Mouse (Mus musculus) heart, postnatal 0 days (tissue): Measurements from ENCODE around the gene Mbd4. TPM values are rescaled to one million over a fixed set of nuclear protein-coding genes. Genes with fewer than 3 reads are reported as not detected.
A peak's percentile ranks its signal among the peaks of the same experiment; 100 is the strongest.

Source experiments
- ATAC-seq: fragments of 200-750 bp; cut with Nextera tagmentation; 2 replicates; pipeline ENCODE4 v1.8.0; 2017; ENCODE audit warnings: low read depth, moderate number of reproducible peaks, moderate library complexity; ENCODE audit not compliant: insufficient read depth
- DNase-seq: peaks from one replicate; pipeline ENCODE4 v3.0.0-alpha.2; 2016; ENCODE audit warnings: low spot score
- H3K27ac ChIP-seq: fragments of 300-500 bp; sonication (generic); 2 replicates; pipeline ENCODE4 v1.5.1; 2014; ENCODE audit warnings: low read depth, mild to moderate bottlenecking
- H3K27me3 ChIP-seq: fragments of 300-500 bp; sonication (generic); 2 replicates; pipeline ENCODE4 v1.6.1; 2014; ENCODE audit warnings: low read length, mixed read lengths; ENCODE audit not compliant: control insufficient read depth, insufficient read depth
- H3K36me3 ChIP-seq: fragments of 300-500 bp; sonication (generic); replicated peaks from 2 replicates; pipeline ENCODE4 v1.6.1; 2014; ENCODE audit warnings: low read length, mixed read lengths; ENCODE audit not compliant: control insufficient read depth, insufficient read depth
- H3K4me1 ChIP-seq: fragments of 300-500 bp; sonication (generic); 2 replicates; pipeline ENCODE4 v1.6.1; 2014; ENCODE audit warnings: antibody characterized with exemption; ENCODE audit not compliant: control insufficient read depth, insufficient read depth
- H3K4me2 ChIP-seq: fragments of 300-500 bp; sonication (generic); 2 replicates; pipeline ENCODE4 v1.6.1; 2014; ENCODE audit warnings: low read depth, mild to moderate bottlenecking, low read length, moderate library complexity
- H3K4me3 ChIP-seq: fragments of 300-500 bp; sonication (generic); 2 replicates; pipeline ENCODE4 v1.5.1; 2014; ENCODE audit warnings: low read depth, low read length
- H3K9ac ChIP-seq: fragments of 300-500 bp; sonication (generic); replicated peaks from 2 replicates; pipeline ENCODE4 v1.6.1; 2014; ENCODE audit warnings: low read depth, low read length, mixed read lengths
- H3K9me3 ChIP-seq: fragments of 300-500 bp; sonication (generic); replicated peaks from 2 replicates; pipeline ENCODE4 v1.6.1; 2016; ENCODE audit warnings: low read length; ENCODE audit not compliant: control insufficient read depth
- CTCF ChIP-seq: IDR thresholded peaks from 2 replicates; pipeline ENCODE4 v1.5.1; 2016; ENCODE audit warnings: antibody characterized with exemption, control low read depth, low read depth
- EP300 ChIP-seq: IDR thresholded peaks from 2 replicates; pipeline ENCODE4 v1.6.1; 2016; ENCODE audit warnings: antibody characterized with exemption, low read depth
- WGBS: fragments of 180-500 bp; shearing (Covaris S2); extraction: QIAGEN DNeasy Blood & Tissue Kit; methylation state at CpG from one replicate; pipeline ENCODE4 v1.1.7; 2014; 5-methylcytosine and 5-hydroxymethylcytosine counted together
- polyA plus RNA-seq: library from polyadenylated mRNA; unstranded; fragments of >200 nt; fragmentation: Nextera tagmentation; extraction: Ambion mirVana; gene quantifications from 2 replicates; pipeline ENCODE4 v1.2.1, GENCODE M21; 2015
- total RNA-seq: library from RNA; depleted of rRNA; stranded (reverse); fragments of >200 nt; gene quantifications from 2 replicates; pipeline ENCODE4 v1.2.3, GENCODE M21; 2014; ENCODE audit warnings: low replicate concordance

Mbd4 gene
- total and polyA plus RNA-seq, 2 experiments from 2014 or later: 1.5 to 3.4 TPM

- Histone ChIP-seq H3K9ac (peak overlapping the region; percentile 11), H3K4me2 (peak overlapping the region; percentile 69), H3K27ac (peak overlapping the region; percentile 73), H3K9me3 (no peaks in the 10 kb centered on the region), H3K4me1 (peaks cover 16% of the 10 kb centered on the region; the same call in 1 of the 2 replicates), H3K4me3 (peak overlapping the region; percentile 57), H3K27me3 (no peaks in the 10 kb centered on the region), H3K36me3 (peaks cover 8% of the 10 kb centered on the region; the same call in 1 of the 2 replicates)
- DNase-seq (no peak), ATAC-seq (no peak; the same call in 1 of the 2 replicates)
- 6% methylated on average over 20 of the region's 20 CpGs for WGBS
- no peak for TF ChIP-seq CTCF
- 0 out of 2 replicates have a peak, but pooled peaks have one; percentile 55 for TF ChIP-seq EP300
These were observed 603 bp downstream of the Mbd4 start for GRCm38 (mm10) chr6:115852446-115853090.

- Histone ChIP-seq H3K9ac (no peak overlapping the region), H3K4me1 (0 out of 2 replicates have a peak, but pooled peaks cover 9% of the 10 kb centered on the region), H3K36me3 (peaks cover 17% of the 10 kb centered on the region), H3K4me2 (no peak overlapping the region), H3K27me3 (no peaks in the 10 kb centered on the region), H3K27ac (no peak overlapping the region), H3K9me3 (no peaks in the 10 kb centered on the region), H3K4me3 (no peak overlapping the region)
- ATAC-seq: no peak
- TF ChIP-seq EP300 (no peak), CTCF (no peak)
- no peak for DNase-seq
- 82% methylated on average over 10 of the region's 10 CpGs for WGBS
These were observed 4.4 kb downstream of the Mbd4 start for GRCm38 (mm10) chr6:115848598-115849304.

GRCm38 (mm10) chr6:115846640-115847411, 6.3 kb downstream of the Mbd4 start:
- Histone ChIP-seq H3K4me2 (no peak overlapping the region), H3K27ac (no peak overlapping the region), H3K9ac (no peak overlapping the region), H3K9me3 (no peaks in the 10 kb centered on the region), H3K27me3 (no peaks in the 10 kb centered on the region), H3K4me3 (no peak overlapping the region), H3K4me1 (0 out of 2 replicates have a peak, but pooled peaks cover 2% of the 10 kb centered on the region), H3K36me3 (peaks cover 33% of the 10 kb centered on the region)
- TF ChIP-seq EP300: no peak
- TF ChIP-seq CTCF: peak; percentile 68
- DNase-seq (no peak), ATAC-seq (peak; percentile 41)
- 43% methylated on average over 5 of the region's 8 CpGs for WGBS

GRCm38 (mm10) chr6:115845006-115845405, 8.2 kb downstream of the Mbd4 start:
- peaks cover 37% of the 10 kb centered on the region for H3K36me3 ChIP-seq
- 96% methylated on average over 4 of the region's 4 CpGs for WGBS
- no peaks in the 10 kb centered on the region for H3K27me3 ChIP-seq
- ATAC-seq: no peak
- TF ChIP-seq CTCF (no peak), EP300 (no peak)
- H3K4me1 ChIP-seq: no peaks in the 10 kb centered on the region
- H3K9me3 ChIP-seq: no peaks in the 10 kb centered on the region
- no peak overlapping the region for H3K4me3 ChIP-seq
- no peak overlapping the region for H3K27ac ChIP-seq
- H3K9ac ChIP-seq: no peak overlapping the region
- H3K4me2 ChIP-seq: no peak overlapping the region
- DNase-seq: no peak

GRCm38 (mm10) chr6:115838745-115839144, 14.4 kb downstream of the Mbd4 start:
- TF ChIP-seq EP300: no peak
- TF ChIP-seq CTCF: no peak
- peak overlapping the region; percentile 80 for H3K4me2 ChIP-seq
- no peaks in the 10 kb centered on the region for H3K9me3 ChIP-seq
- no peak for DNase-seq
- peaks cover 20% of the 10 kb centered on the region for H3K36me3 ChIP-seq
- H3K4me1 ChIP-seq: peaks cover 5% of the 10 kb centered on the region; the same call in 1 of the 2 replicates
- WGBS: 69% methylated on average over 5 of the region's 5 CpGs
- no peak overlapping the region for H3K27ac ChIP-seq
- no peak for ATAC-seq
- no peaks in the 10 kb centered on the region for H3K27me3 ChIP-seq
- peak overlapping the region; percentile 51 for H3K4me3 ChIP-seq
- H3K9ac ChIP-seq: no peak overlapping the region
